Mouse (Mus musculus) layer of hippocampus, adult 6 months (tissue): ENCODE results near the gene Tom1l1. TPM values are rescaled to one million over a fixed set of nuclear protein-coding genes. Genes with fewer than 3 reads are reported as not detected.

Source experiments
- long read RNA-seq, 2 experiments: library from polyadenylated mRNA; unstranded; transcript quantifications; one replicate each; pipeline ENCODE4 v2.0.0; 2019 to 2020
- polyA plus RNA-seq: library from polyadenylated mRNA; unstranded; fragments of <200 nt; fragmentation: Nextera tagmentation; gene quantifications from 2 replicates; pipeline ENCODE4 v1.2.3, GENCODE M21; 2021

Tom1l1 gene
- polyA plus RNA-seq, result 25.6 and 26.0 TPM in 2 replicates
- long read RNA-seq, experiment 1, full-length matches to known transcripts, result 25 of 25 reads
- long read RNA-seq, experiment 1, partial matches to known transcripts, result 0 of 25 reads
- long read RNA-seq, experiment 1, other reads (novel, unspliced or antisense), result 0 of 25 reads
- long read RNA-seq, experiment 2, full-length matches to known transcripts, result 123 of 132 reads
- long read RNA-seq, experiment 2, partial matches to known transcripts, result 4 of 132 reads
- long read RNA-seq, experiment 2, other reads (novel, unspliced or antisense), result 5 of 132 reads

GRCm38 (mm10) chr11:90687460-90688416 lies at the start of gene Tom1l1:
TSS of gene Tom1l1 (minus strand) at chr11:90688366.

GRCm38 (mm10) chr11:90637440-90638311 lies 50.5 kb downstream of the Tom1l1 start, which contains the start of the genes Stxbp4 and Cox11:
TSS of gene Stxbp4 (minus strand) at chr11:90638084.
TSS of gene Cox11 (plus strand) at chr11:90638173.

Other genes with a start within 250 kb of the Tom1l1 start
- gene Stxbp4, start 50.3 kb downstream of the Tom1l1 start, polyA plus RNA-seq, result 5.1 and 5.3 TPM in 2 replicates
- 21.0 and 23.2 TPM in 2 replicates for gene Cox11, start 50.2 kb downstream of the Tom1l1 start, polyA plus RNA-seq